Mouse (Mus musculus) erythroid progenitor cell, adult 5-6 weeks (primary cell): ENCODE results near the gene Cdc6. TPM values are rescaled to one million over a fixed set of nuclear protein-coding genes. Genes with fewer than 3 reads are reported as not detected.
"Not testable (repeated sequence)": the region's sequence is repeated elsewhere in the genome, so short reads cannot be mapped to it uniquely, and the experiment has no call there.

Experiments used
- ATAC-seq: replicated peaks from 2 replicates; pipeline ENCODE4 v1.8.0; 2016; ENCODE audit warnings: moderate number of reproducible peaks, mild to moderate bottlenecking, moderate TSS enrichment, inconsistent platforms; ENCODE audit not compliant: poor library complexity, low FRiP score, severe bottlenecking
- total RNA-seq, 2 experiments: library from RNA; stranded (forward) in 1 of 2; stranded (reverse) in 1 of 2; fragments of 150-400 nt in 1 of 2; fragments of 186-747, 209-891 nt in 1 of 2; gene quantifications; 2 replicates each; pipeline versions ENCODE4 v1.2.3 to v1.2.4; 2015 to 2017; ENCODE audit warnings: low replicate concordance in 2 of 2

Cdc6 gene
- total RNA-seq, 2 experiments from 2014 or later = 84.3 to 96.1 TPM

DNA sequence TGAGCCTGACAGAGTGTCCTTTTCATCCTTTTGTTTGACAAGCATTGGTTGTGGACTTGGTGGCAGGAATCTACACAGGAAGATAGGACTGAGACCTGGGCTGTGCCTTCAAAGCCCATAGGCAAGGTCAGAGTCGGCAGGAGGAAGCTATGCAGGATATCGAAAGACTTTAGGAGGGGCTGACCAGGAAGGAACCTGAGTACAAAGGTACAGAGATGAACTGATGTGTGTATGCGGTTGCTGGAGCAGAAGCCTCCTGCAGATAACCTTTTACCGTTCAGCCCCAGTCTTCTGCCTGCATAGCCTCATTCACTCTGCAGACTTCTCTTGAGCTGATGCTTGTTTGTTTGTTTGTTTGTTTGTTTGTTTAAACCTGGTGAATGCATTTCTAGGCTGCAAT is 2.0 kb upstream of the Cdc6 start:
- ATAC-seq = no peak

DNA sequence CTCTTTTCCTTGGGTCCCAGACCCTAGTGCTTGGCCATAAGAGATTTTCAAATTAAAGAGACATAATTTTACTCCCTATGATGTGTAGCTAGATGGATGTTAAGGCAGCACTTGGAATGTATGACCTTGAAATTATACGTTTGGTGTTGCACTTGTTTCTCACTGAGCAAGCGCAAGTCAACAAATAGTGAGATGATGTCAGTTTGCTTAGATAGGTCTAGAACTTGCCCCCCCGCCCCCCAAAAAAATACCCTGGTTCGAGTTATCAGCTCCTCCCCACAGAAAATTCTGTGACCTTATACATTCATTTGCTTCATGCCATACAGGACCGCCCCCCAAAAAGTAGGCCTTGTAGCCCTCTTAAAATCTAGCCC is 551 bp upstream of the Cdc6 start:
- no peak for ATAC-seq

DNA sequence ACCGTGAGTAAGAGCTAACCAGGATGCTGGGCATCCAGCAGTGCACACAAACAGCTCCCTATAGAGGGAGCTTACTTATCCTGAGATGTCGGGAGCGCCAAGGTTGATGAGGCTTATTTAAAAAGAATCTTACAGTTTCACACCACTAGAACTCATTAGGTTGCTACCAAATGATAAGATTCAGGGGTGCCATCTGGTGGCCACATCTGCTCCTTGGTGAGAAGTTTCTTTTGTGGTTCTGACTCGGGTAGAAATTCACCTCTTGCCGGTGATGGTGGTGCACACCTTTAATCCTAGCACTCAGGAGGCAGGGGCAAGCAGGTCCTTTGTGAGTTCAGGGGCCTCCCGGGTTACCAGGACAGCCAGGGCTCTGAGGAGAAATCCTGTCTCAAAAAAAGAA is 2.1 kb downstream of the Cdc6 start:
- ATAC-seq = peak; percentile 48

DNA sequence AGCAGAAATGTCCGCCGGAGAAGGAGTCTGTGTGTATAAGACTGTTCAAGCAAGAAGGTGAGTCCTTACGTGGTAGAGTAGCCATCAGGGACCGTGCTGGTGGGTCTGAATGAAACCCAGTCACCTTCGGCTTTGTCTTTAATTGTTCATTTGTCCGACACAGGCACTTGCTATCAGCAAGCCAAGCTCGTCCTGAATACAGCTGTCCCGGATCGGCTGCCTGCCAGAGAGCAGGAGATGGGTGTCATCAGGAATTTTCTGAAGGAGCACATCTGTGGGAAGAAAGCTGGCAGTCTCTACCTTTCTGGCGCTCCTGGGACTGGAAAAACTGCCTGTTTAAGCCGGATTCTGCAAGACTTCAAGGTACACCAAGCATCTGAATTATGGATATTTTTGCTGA is 2.8 kb downstream of the Cdc6 start:
- ATAC-seq = no peak

DNA sequence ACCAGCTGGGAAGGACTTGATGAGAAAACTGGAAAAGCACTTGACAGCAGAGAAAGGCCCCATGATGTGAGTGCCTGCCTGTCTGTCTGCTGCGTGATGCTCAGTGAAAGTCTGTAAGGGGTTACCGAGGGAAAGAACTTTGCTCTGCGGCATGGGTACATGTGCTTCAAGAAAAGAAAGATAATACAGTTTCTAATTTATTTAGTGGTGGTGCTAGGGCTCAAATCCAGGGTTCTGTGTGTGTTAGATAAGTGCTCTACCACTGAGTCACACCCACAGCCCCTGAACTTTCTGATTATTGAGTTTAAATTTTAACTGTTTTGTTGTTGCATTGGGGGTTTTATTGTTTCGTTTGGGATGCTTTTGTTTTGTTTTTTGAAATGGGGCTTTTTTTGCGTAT is 3.9 kb downstream of the Cdc6 start:
- ATAC-seq = peak; percentile 70

DNA sequence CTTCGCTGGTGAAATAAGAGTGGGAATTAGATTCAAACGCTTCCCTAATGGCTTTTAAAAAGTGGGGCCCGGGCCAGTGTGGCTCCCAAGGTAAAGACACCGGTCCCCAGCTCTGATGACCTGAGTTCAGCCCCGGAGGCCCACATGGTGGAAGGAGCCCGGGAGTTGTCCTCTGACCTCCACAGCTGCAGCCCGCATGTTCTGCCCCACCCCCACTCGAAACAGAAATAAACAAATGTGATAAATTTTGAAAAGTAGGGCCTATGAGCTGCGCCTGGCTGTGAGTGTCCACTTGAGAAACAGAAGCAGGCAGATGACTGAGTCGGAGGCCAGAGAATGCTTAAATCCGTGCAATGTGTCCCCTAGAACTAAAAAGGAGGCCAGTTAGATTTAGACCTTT is 6.6 kb downstream of the Cdc6 start:
- no peak for ATAC-seq

DNA sequence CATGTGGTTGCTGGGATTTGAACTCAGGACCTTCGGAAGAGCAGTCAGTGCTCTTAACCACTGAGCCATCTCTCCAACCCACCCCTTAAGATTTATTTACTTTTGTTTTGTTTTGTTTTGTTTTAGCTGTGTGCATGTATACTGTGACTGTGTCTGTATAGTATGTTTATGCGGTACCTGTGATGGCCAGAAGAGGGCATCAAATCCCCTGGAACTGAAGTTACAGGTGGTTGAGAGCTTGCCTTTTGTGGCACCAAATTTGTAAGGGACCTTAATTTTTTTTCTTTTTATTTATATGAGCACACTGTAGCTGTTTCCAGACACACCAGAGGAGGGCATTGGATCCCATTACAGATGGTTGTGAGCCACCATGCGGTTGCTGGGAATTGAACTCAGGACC is 8.8 kb downstream of the Cdc6 start:
- ATAC-seq = not testable (repeated sequence)

DNA sequence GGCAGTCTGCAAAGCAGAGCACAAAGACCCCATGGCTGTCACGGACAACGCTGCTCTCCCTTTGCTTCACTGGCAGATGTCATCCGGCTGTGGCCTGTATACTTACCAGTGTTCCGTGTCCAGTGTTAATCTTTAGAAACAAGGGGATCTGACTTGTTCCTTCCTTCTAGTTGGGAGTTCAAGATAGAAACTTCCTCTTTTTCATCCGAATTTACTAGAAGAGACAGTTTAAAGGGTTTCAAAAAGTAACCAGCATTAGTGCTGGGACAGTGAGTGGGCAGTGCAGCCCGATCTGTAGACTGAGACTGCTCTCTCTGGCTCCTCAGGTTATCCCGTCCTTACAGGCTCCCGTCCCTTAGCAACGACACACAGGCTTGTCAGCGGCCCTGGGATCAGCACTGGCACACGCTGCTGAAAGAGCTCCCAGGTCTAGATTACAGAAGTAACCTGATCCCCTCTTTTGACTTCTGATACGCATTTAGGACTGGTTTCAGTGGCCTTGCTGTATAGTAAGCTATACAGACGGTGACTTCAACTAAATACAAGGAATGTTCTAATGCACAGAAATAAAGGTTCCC is 9.9 kb downstream of the Cdc6 start:
- 0 out of 2 replicates have a peak, but pooled peaks have one; percentile 44 for ATAC-seq

DNA sequence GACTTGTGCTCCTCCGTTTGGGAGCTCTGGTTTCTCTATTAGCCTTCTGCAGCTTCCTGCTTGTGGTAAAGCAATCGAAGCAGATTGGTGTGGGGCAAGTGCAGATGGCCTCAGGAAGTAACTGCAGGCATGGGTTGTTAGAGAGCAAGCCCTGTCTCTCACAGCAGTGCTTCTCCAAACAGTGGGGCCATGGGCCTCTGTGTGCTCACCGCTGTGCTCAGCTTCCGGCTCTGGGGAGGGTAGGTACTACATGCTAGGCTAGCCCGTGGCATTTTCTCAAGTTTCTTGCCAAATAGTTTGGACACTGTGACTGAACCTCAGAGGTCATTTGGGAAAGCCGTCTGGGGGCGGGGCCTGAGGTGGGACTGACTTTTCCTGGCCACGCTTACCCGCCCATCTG is 10.6 kb downstream of the Cdc6 start:
- no peak for ATAC-seq

DNA sequence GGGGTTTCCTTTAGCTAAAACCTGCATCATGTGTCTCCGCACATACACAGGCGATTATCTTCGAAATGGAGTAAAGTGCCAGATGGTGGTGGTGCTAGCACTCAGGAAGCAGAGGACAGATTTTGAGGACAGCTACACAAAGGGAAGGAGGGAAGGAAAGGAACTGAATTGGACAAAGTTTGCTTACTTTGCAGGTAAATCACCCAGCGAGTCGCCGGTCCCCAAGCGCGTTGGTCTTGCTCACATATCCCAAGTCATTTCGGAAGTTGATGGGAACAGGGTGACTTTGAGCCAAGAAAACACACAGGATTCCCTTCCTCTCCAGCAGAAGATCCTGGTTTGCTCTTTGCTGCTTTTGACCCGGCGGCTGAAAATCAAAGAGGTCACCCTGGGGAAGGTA is 11.4 kb downstream of the Cdc6 start:
- no peak for ATAC-seq

DNA sequence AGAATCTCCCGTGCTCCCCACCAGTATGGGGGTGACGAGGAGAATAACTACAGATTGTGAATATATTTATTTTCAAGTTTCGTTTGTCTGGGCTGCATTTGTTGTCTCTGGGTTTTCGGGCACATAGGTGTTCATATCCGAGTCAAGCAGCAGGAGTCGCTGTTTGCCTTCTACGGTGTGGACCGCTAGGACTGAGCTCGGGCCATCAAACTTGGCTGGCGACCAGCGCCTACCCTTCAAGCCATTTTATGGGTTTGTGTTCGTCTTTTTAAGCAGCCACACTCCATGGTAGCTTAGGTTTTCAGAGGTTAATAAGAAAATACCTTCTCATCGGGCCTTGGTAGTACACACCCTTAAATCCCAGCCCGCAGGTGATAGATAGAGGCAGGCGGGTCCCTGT is 14.2 kb downstream of the Cdc6 start:
- ATAC-seq = not testable (repeated sequence)

DNA sequence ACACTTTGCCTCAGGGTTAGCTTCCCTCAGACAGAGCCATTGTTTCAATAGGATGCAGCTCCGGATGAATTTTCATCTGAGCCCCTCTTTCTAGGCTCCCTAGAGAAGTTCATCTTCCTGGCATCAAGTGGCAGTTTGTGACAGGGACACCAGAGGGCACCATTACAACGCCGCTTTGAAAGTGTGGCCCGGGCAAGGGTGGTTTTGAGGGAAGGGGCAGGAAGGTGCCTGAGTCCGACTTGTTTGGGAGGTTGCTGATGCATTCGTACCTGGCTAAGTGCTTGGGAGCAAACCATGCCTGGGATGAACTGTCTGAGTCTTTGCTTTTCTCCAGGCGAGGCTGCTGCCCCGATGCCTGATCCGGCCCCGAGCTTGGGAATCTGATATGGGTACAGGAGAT is 14.7 kb downstream of the Cdc6 start:
- not testable (repeated sequence) for ATAC-seq

DNA sequence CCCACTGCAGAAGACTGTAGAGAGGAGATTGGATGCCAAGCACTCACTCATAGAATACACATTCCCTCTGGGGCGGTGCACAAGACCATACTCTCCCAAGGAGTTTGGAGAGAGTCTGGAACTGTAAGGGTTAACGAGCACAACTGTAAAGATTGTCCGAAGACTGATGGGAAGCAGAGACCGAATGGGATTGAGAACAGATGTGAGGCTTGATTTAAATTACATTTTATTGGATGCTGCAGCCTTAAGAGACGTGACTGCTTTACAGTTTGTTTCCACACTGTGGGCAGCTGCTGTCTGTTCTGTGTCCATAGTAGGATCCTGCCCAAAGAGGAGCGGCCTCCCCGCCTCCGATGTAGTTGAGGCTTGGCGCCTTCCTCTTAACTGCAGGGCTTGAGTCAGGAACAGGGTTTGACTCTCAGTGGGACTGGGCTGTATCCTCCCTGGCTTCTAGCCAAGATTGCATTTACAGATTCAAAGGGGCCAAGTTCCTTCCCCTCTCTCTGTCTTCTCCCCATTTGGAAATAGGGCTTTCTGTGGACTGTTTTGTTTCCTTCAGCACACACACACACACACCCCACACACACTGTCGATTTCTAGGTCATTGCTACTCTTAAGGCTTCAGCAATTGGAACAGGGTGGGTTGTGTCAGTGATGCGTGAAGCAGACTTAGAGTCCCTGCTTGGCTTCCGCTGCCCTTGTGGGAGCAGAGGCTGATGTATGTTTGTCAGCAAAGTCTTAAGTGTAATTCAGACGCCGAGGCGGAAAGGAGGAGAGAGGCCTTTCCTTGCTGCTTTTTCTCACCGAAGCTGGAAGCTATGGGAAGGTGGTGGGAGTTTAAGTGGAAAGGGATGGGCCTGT is 15.5 kb downstream of the Cdc6 start:
- not testable (repeated sequence) for ATAC-seq

DNA sequence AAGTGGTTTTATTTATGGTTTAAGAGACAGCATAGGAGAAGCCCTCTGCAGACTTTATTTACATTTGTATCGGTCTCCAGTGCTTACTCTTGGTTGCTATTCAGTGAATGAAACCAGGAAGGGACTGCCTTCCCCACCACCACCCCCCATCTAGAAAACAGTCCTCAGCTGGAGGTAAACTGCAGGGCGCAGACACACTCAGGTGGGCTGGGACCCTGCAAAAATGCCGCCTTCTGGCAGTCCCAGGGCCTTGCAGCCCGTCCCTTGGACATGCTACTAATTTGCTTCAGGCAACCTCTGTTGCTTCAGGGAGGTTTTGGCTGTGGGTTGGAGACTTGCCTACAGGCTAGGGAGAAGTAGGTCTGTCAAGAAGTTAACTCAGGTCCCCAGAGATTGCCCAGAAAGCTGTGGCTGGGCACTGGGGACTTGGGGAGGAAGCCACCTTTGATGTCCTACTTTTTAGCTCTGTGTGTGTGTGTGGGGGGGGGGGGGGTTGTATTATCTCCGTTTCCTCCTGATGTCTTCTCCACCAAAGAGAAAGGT is 17.1 kb downstream of the Cdc6 start:
- ATAC-seq = no peak

DNA sequence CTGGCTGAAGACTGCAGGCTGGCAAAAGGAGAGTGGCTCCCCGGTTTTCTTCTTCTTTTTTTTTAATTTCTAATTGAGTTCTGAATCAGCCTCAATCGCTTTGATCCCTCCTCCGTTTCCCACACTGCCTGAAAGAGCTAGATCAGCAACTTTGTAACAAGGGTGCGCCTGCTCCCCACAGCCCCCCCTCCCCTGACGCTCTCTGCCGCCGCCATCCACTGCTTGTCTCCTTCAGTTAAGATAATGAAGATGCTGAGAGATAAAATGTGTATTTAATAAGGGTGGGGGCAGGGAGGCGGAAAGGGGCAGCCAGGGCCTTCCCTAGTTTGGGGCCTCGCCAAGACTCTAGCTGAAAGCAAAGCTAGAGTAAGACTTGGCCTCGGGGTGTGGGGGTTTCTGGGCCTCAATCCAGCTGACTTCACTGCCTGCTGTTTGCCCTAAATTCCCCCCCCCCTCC is 17.7 kb downstream of the Cdc6 start:
- ATAC-seq = no peak

DNA sequence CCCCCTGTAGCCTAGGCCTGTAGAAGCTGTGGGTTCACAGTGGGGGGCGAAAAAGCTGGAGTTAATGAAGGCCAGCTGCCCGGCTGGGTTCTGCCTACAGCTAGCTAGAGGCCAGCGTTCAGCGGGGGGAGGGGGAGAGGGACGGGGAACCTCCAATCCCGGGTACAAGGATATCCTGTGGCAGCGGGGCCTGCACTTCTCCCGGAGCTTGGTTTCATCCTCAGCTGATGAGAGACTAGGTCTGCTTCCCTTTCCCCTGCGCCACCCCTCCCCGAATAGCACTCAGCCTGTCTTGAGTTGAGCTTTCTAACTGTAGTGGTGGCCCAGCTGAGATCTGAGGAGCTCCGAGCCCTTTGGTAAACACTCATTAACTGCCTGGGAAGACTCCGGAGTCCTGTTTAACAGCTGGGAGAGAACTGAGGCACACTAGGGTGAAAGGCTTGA is 18.3 kb downstream of the Cdc6 start:
- ATAC-seq = no peak

DNA sequence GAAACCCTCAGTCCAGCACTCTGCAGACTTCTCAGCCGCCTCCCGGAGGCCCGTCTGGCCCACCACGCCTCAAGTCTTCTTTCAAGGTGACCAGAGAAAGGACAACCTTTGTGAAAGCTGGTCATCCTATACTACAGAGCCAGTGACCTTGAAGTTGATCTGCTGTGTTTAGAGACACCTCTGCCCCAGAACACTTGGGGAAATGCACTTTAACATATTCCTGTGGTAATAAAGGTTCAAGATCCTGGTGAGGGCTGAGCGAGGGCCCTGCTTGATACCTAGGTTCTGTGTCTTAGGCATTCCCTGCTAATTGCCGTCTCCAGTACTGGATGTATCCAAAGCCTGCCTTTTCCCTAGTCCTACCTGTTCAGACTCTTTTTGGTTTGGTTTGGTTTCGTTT is 19.0 kb downstream of the Cdc6 start:
- no peak for ATAC-seq

DNA sequence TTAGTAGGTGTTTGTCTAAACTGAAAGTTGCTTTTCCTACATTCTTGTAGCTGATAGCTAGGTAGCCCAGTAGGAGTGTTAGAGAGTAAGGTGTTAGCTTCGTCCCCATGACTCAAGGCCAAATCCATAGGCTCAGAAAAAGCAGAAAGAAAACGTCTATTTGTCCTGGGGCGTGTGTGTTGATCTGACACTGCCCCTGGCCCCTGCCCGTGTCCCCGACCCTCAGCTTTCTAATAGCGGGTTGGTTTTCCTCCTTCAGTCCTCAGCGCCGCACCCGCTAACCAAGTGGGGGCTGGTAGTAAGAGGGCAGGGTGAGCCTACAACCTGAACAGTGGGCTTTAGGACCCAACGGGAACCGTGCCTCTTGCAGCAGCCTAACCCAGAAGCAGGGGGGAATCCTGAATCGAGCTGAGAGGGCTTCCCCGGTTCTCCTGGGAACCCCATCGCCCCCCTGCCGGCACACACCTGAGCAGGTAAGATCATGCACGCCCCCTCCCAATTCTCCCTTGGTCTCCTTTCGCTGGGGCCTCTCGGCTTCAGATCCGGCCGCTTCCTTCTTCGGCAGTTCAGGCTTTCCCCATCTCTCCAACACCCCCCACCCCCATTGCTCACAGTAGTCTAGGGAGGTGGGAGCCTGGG is 20.0 kb downstream of the Cdc6 start, which contains the start of gene Rara:
Rara (plus strand) TSS at position 381 of the 639 bp plus-strand sequence.
- no peak for ATAC-seq

DNA sequence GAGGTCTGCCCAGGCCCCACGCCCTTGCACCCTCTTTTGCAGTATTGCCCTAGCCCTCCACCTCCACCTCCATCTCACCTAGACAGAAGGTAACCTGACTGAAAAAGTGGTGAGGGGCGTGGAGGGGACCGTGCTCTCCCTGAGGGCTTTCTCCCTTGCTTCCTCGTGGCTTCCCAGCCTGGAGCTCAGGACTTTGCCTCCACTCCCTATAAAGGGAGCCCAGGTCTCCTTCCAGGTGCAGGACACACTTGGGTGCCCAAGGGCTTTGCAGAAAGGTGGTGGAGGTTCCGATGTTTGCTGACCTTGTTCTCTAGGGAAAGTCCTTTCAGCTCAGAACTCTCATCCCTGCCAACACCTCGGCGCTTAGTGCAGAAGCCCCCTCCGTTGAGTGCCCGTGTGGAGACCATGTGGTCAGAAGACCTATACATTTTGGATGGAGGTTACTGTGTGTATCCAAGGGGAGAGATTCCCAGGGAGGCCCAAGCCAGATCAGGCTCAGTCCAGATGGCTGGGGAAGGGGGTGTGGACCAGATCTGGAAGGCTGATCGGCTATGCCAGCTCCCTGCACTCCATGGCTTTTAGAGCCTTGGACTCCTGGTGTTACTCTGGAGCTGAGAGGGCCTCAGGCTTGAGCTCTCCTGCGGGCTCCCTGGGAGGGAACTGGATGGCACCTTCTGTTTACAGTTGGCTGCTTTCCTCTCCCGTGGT is 20.7 kb downstream of the Cdc6 start:
- ATAC-seq = no peak

DNA sequence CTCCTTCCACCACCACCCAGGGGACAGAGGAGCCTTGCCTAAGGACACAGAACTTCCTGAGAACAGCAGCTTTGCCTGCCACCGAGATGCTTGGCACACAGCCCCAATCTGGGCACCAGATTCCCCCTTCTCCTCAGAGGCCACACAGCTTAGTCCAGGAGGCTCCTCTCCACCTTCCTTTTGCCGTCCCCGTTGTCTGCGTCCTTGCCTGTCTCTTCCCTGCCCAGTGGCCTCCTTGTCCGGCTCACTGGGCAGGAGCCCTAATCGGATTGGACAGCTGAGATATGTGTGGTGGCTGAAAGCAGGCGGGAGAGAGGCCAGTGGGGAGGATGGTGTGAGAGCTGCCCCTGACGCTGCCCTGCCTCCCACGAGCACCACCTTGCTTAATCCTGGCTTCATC is 21.9 kb downstream of the Cdc6 start:
- ATAC-seq = no peak
